Mouse (Mus musculus) spleen, adult 2 months (tissue): Measurements from ENCODE around the gene Flrt2.

Source experiments
- CTCF ChIP-seq: fragments of 200-500 bp; IDR thresholded peaks from 2 replicates; pipeline ENCODE4 v1.5.1; 2011; ENCODE audit warnings: mild to moderate bottlenecking, inconsistent platforms; ENCODE audit not compliant: insufficient read depth, insufficient read length, insufficient replicate concordance; ENCODE audit errors: extremely low read depth
- POLR2A ChIP-seq: fragments of 200-500 bp; IDR thresholded peaks from 2 replicates; pipeline ENCODE4 v1.6.1; 2011; ENCODE audit warnings: low read depth, low read length, inconsistent platforms

- TF ChIP-seq POLR2A (no peak), CTCF (no peak)
Observed at GRCm38 (mm10) chr12:95690819-95691218, 1.2 kb upstream of the Flrt2 start.
